Comparison of ENCODE assay signal across 25 mouse cellular contexts in genomic region chr4:48160386-48160785, GRCm38 (mm10). TPM values are rescaled to one million over a fixed set of nuclear protein-coding genes. Genes with fewer than 3 reads are reported as not detected.
DNase-seq lines count a peak whose midpoint lies in the region; ATAC-seq and TF ChIP-seq lines count a peak whose summit lies in the region.
"Had no signal": no experiment of that assay in that cellular context is flagged by ENCODE, and none has a peak within 500 bp of the region (broad histone marks: within the 10 kb centered on the region; RNA-seq: fewer than 3 reads in every experiment).

No protein-coding gene starts in this region.

- no peak overlapping the region for H3K4me3 ChIP-seq in liver, embryonic 13.5 days (replicated peaks)
- H3K4me3 ChIP-seq in liver, postnatal 0 days (ENCODE audit: low read depth, low read length) = no peak overlapping the region
- H3K4me3 ChIP-seq: embryonic facial prominence, embryonic 15.5 days; erythroblast, embryonic 14.5 days; forebrain, embryonic 10.5 days; heart, embryonic 15.5 days; hindbrain, embryonic 10.5 days; hindbrain, embryonic 15.5 days had no signal

- H3K9me3 ChIP-seq in liver, embryonic 13.5 days (replicated peaks) = no peaks in the 10 kb centered on the region
- no peaks in the 10 kb centered on the region for H3K9me3 ChIP-seq in liver, postnatal 0 days (ENCODE audit: low read length)
- H3K9me3 ChIP-seq: embryonic facial prominence, embryonic 15.5 days; forebrain, embryonic 10.5 days; heart, embryonic 15.5 days; hindbrain, embryonic 10.5 days; hindbrain, embryonic 15.5 days had no signal

- H3K4me1 ChIP-seq in liver, embryonic 13.5 days (replicated peaks) = peaks cover 32% of the 10 kb centered on the region
- peaks cover 4% of the 10 kb centered on the region for H3K4me1 ChIP-seq in liver, postnatal 0 days (ENCODE audit: insufficient read depth)
- H3K4me1 ChIP-seq: embryonic facial prominence, embryonic 15.5 days; heart, embryonic 15.5 days; hindbrain, embryonic 10.5 days; hindbrain, embryonic 15.5 days had no signal

- no peaks in the 10 kb centered on the region for H3K27me3 ChIP-seq in liver, embryonic 13.5 days
- H3K27me3 ChIP-seq in liver, postnatal 0 days (ENCODE audit: insufficient read depth, low read length) = no peaks in the 10 kb centered on the region
- H3K27me3 ChIP-seq: embryonic facial prominence, embryonic 15.5 days; heart, embryonic 15.5 days; hindbrain, embryonic 15.5 days; Patski had no signal

- DNase-seq in heart, adult 11 months = peak; percentile 25
- no peak for DNase-seq in heart, adult 9 months (ENCODE audit: low spot score in 2 of 2)
- DNase-seq in liver, embryonic 13.5 days = peak; percentile 31
- no peak for DNase-seq in liver, postnatal 0 days
- no peak for DNase-seq in B cell, adult 2 months
- DNase-seq in urinary bladder, postnatal 25 days (ENCODE audit: low spot score) = no peak
- DNase-seq in left cerebral cortex, postnatal 36 days (ENCODE audit: low spot score in 2 of 2) = no peak
- DNase-seq: adrenal gland, postnatal 25 days; cerebellum, adult 11 months; cerebellum, adult 8-10 months; cerebellum, postnatal 14 days; embryo, embryonic 11 days; gastrocnemius, postnatal 36 days; heart, adult 18-20 months; heart, postnatal 14 days had no signal

- no peak overlapping the region for H3K4me2 ChIP-seq in liver, embryonic 13.5 days
- H3K4me2 ChIP-seq in liver, postnatal 0 days (ENCODE audit: low read depth, low read length) = no peak overlapping the region
- H3K4me2 ChIP-seq: embryonic facial prominence, embryonic 15.5 days; heart, embryonic 11.5 days; heart, embryonic 15.5 days; hindbrain, embryonic 15.5 days had no signal

- ATAC-seq in liver, embryonic 13.5 days (ENCODE audit: low read depth) = peak; percentile 70
- peak; percentile 49; the same call in 1 of the 2 replicates for ATAC-seq in liver, postnatal 0 days
- ATAC-seq: activated CD4-positive, CD25-positive, alpha-beta regulatory T cell, adult 4 months; forebrain, embryonic 14.5 days; Patski had no signal

- no peak overlapping the region; the same call in 1 of the 2 replicates for H3K9ac ChIP-seq in liver, embryonic 13.5 days
- H3K9ac ChIP-seq in liver, postnatal 0 days (replicated peaks) = no peak overlapping the region
- H3K9ac ChIP-seq: embryonic facial prominence, embryonic 15.5 days; heart, embryonic 15.5 days; hindbrain, embryonic 15.5 days had no signal

- 31% methylated on average over 4 of the region's 4 CpGs for WGBS in liver, embryonic 13.5 days (ENCODE audit: insufficient replicate concordance)
- WGBS in liver, postnatal 0 days (ENCODE audit: insufficient replicate concordance) = 66% methylated on average over 4 of the region's 4 CpGs

- peaks cover 25% of the 10 kb centered on the region for H3K36me3 ChIP-seq in liver, embryonic 13.5 days
- peaks cover 16% of the 10 kb centered on the region for H3K36me3 ChIP-seq in liver, postnatal 0 days (replicated peaks; ENCODE audit: insufficient read depth, low read length)
- H3K36me3 ChIP-seq: forebrain, embryonic 10.5 days; hindbrain, embryonic 15.5 days had no signal

- intact Hi-C loops in left cerebral cortex, postnatal 36 days (cut with DNase I) = no loop called here

- 0 out of 2 replicates have a peak, but pooled peaks have one; percentile 25 for TF ChIP-seq EP300 in liver, postnatal 0 days (IDR thresholded peaks at IDR 0.05; ENCODE audit: low read depth)

- TF ChIP-seq CTCF in liver, postnatal 0 days (IDR thresholded peaks at IDR 0.05; ENCODE audit: low read depth) = no peak

- H3K27ac ChIP-seq in liver, embryonic 13.5 days = 0 out of 2 replicates have a peak overlapping the region, but pooled peaks have one; percentile 4
- no peak overlapping the region for H3K27ac ChIP-seq in liver, postnatal 0 days (ENCODE audit: low read depth)
- H3K27ac ChIP-seq: embryonic facial prominence, embryonic 15.5 days; forebrain, embryonic 10.5 days; heart, embryonic 15.5 days; hindbrain, embryonic 10.5 days; hindbrain, embryonic 15.5 days had no signal

RNA-seq across cellular contexts. Expression of gene Stx17, which starts 35.7 kb away (rescaled TPM):
- 22.3 and 23.6 TPM in 2 replicates for polyA plus RNA-seq in liver, embryonic 13.5 days (2015; fragmentation: Nextera tagmentation; extraction: Ambion mirVana)
- polyA plus RNA-seq in liver, postnatal 0 days (2015; fragmentation: Nextera tagmentation; extraction: Ambion mirVana) = 11.2 and 13.0 TPM in 2 replicates
- total RNA-seq in left cerebral cortex, postnatal 36 days (2021) = 10 to 100 TPM; 21.7 to 23.8 TPM

Comparison
In these comparisons a context has a peak if more than half of its experiments do, and no peak if none do; other contexts are left out.
1. DNase-seq: peak in heart, adult 11 months (single experiment) and liver, embryonic 13.5 days (single experiment); none in heart, adult 9 months (0 of 2), liver, postnatal 0 days (single experiment), B cell, adult 2 months (0 of 2), urinary bladder, postnatal 25 days (single experiment) and left cerebral cortex, postnatal 36 days (0 of 2).